16 mouse cellular contexts compared by ENCODE assay signal in the genomic region with DNA sequence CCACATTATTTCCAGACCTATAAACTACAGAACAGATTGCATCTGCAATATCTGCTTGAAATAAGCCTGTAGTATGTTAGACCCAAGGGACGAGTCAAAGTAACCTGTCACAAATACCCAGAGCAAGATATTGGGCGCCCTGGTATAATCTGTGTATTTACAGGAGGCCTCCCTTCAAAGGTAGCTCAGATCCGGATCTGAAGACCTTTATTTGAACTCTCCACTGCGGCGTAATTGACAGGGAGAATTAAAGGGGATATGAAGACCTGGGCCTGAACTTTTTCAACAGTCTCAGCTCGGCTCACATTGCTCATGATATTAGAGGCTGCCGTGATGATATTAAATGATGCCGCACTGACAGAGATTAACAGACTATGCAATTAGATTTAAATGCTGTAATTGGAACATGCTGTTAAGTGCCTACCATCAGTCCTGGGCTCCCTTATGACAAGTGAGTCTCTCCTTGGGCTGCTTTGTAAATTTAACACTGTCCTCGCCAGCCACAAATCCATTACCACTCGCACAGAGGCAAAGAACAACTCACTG.
DNase-seq lines count a peak whose midpoint lies in the region; ATAC-seq and TF ChIP-seq lines count a peak whose summit lies in the region.
"Had no signal": no experiment of that assay in that cellular context is flagged by ENCODE, and none has a peak within 500 bp of the region (broad histone marks: within the 10 kb centered on the region; RNA-seq: fewer than 3 reads in every experiment).

No protein-coding gene starts in this region.

- H3K9me3 ChIP-seq in intestine, embryonic 15.5 days, result no peaks in the 10 kb centered on the region
- no peaks in the 10 kb centered on the region for H3K9me3 ChIP-seq in intestine, postnatal 0 days (ENCODE audit: control insufficient read depth)
- no peaks in the 10 kb centered on the region for H3K9me3 ChIP-seq in embryonic facial prominence, embryonic 10.5 days
- H3K9me3 ChIP-seq in hindbrain, embryonic 13.5 days, result no peaks in the 10 kb centered on the region
- H3K9me3 ChIP-seq in midbrain, embryonic 16.5 days (replicated peaks; ENCODE audit: control insufficient read depth, low read length, poor library complexity, severe bottlenecking), result no peaks in the 10 kb centered on the region
- H3K9me3 ChIP-seq: heart, embryonic 15.5 days had no signal

- ATAC-seq in intestine, embryonic 15.5 days, result peak; percentile 32; the same call in 1 of the 2 replicates
- ATAC-seq in intestine, postnatal 0 days, result no peak
- ATAC-seq in hindbrain, embryonic 13.5 days (ENCODE audit: low FRiP score), result peak; percentile 40
- peak; percentile 45; the same call in 1 of the 2 replicates for ATAC-seq in midbrain, embryonic 16.5 days

- DNase-seq in embryonic facial prominence, embryonic 10.5 days (ENCODE audit: low spot score), result peak; percentile 50
- DNase-seq in cerebellum, adult 11-12 months, result no peak
- DNase-seq in cerebellum, adult 9-11 months, result no peak
- no peak for DNase-seq in adrenal gland, adult 2 months
- DNase-seq: cerebellum, postnatal 10 days; gastrocnemius, postnatal 14 days; kidney, adult 11 months; left cerebral cortex, postnatal 4 days; lung, adult 2 months had no signal

- TF ChIP-seq CTCF in intestine, postnatal 0 days (IDR thresholded peaks at IDR 0.05; ENCODE audit: low read depth), result no peak

- H3K9ac ChIP-seq in intestine, embryonic 15.5 days, result no peak overlapping the region
- no peak overlapping the region for H3K9ac ChIP-seq in intestine, postnatal 0 days (ENCODE audit: low read depth, low read length)
- H3K9ac ChIP-seq in hindbrain, embryonic 13.5 days, result no peak overlapping the region
- H3K9ac ChIP-seq in midbrain, embryonic 16.5 days (ENCODE audit: low read depth, low read length), result no peak overlapping the region
- H3K9ac ChIP-seq: heart, embryonic 15.5 days had no signal

- no peaks in the 10 kb centered on the region for H3K27me3 ChIP-seq in intestine, embryonic 15.5 days (replicated peaks)
- no peaks in the 10 kb centered on the region for H3K27me3 ChIP-seq in intestine, postnatal 0 days (replicated peaks; ENCODE audit: control insufficient read depth, insufficient read depth, low read length)
- H3K27me3 ChIP-seq in embryonic facial prominence, embryonic 10.5 days (replicated peaks; ENCODE audit: low read depth, poor library complexity, severe bottlenecking), result no peaks in the 10 kb centered on the region
- no peaks in the 10 kb centered on the region for H3K27me3 ChIP-seq in hindbrain, embryonic 13.5 days
- H3K27me3 ChIP-seq in midbrain, embryonic 16.5 days (ENCODE audit: control insufficient read depth, insufficient read depth, low read depth, low read length), result no peaks in the 10 kb centered on the region
- H3K27me3 ChIP-seq: heart, embryonic 15.5 days; megakaryocyte, embryonic 14.5 days had no signal

- H3K4me1 ChIP-seq in intestine, embryonic 15.5 days (replicated peaks), result no peaks in the 10 kb centered on the region
- H3K4me1 ChIP-seq in intestine, postnatal 0 days (replicated peaks; ENCODE audit: control insufficient read depth, insufficient read depth, low read length), result peaks cover 7% of the 10 kb centered on the region; the same call in 1 of the 2 replicates
- H3K4me1 ChIP-seq in embryonic facial prominence, embryonic 10.5 days, result peaks cover 43% of the 10 kb centered on the region
- H3K4me1 ChIP-seq in hindbrain, embryonic 13.5 days (replicated peaks), result peaks cover 24% of the 10 kb centered on the region
- H3K4me1 ChIP-seq in midbrain, embryonic 16.5 days (ENCODE audit: control insufficient read depth, insufficient read depth, low read length), result no peaks in the 10 kb centered on the region; the same call in 1 of the 2 replicates
- H3K4me1 ChIP-seq: megakaryocyte, embryonic 14.5 days had no signal

- no peak overlapping the region for H3K27ac ChIP-seq in intestine, embryonic 15.5 days
- H3K27ac ChIP-seq in intestine, postnatal 0 days (ENCODE audit: low read depth, low read length), result no peak overlapping the region
- peak overlapping the region; percentile 77 for H3K27ac ChIP-seq in embryonic facial prominence, embryonic 10.5 days (replicated peaks)
- no peak overlapping the region for H3K27ac ChIP-seq in hindbrain, embryonic 13.5 days
- no peak overlapping the region for H3K27ac ChIP-seq in midbrain, embryonic 16.5 days (ENCODE audit: low read length)
- H3K27ac ChIP-seq: heart, embryonic 15.5 days had no signal

- 45% methylated on average over 10 of the region's 10 CpGs for WGBS in intestine, embryonic 15.5 days
- 60% methylated on average over 10 of the region's 10 CpGs for WGBS in intestine, postnatal 0 days
- WGBS in embryonic facial prominence, embryonic 10.5 days, result 37% methylated on average over 10 of the region's 10 CpGs
- WGBS in hindbrain, embryonic 13.5 days, result 64% methylated on average over 10 of the region's 10 CpGs
- WGBS in midbrain, embryonic 16.5 days, result 70% methylated on average over 10 of the region's 10 CpGs

- no peaks in the 10 kb centered on the region for H3K36me3 ChIP-seq in intestine, embryonic 15.5 days
- H3K36me3 ChIP-seq in intestine, postnatal 0 days (ENCODE audit: control insufficient read depth, insufficient read depth), result no peaks in the 10 kb centered on the region
- no peaks in the 10 kb centered on the region for H3K36me3 ChIP-seq in embryonic facial prominence, embryonic 10.5 days (replicated peaks)
- H3K36me3 ChIP-seq in hindbrain, embryonic 13.5 days, result no peaks in the 10 kb centered on the region
- H3K36me3 ChIP-seq in midbrain, embryonic 16.5 days (ENCODE audit: control insufficient read depth, insufficient read depth, low read length), result no peaks in the 10 kb centered on the region
- H3K36me3 ChIP-seq: G1E; heart, embryonic 15.5 days had no signal

- no peak overlapping the region for H3K4me3 ChIP-seq in intestine, embryonic 15.5 days (replicated peaks)
- no peak overlapping the region for H3K4me3 ChIP-seq in intestine, postnatal 0 days (ENCODE audit: low read depth, low read length)
- H3K4me3 ChIP-seq in embryonic facial prominence, embryonic 10.5 days, result no peak overlapping the region
- no peak overlapping the region for H3K4me3 ChIP-seq in hindbrain, embryonic 13.5 days
- H3K4me3 ChIP-seq in midbrain, embryonic 16.5 days (ENCODE audit: low read depth, low read length), result no peak overlapping the region
- H3K4me3 ChIP-seq: heart, embryonic 15.5 days; megakaryocyte, embryonic 14.5 days had no signal

- H3K4me2 ChIP-seq in intestine, embryonic 15.5 days (replicated peaks), result no peak overlapping the region
- H3K4me2 ChIP-seq in intestine, postnatal 0 days (replicated peaks; ENCODE audit: low read depth), result no peak overlapping the region
- no peak overlapping the region for H3K4me2 ChIP-seq in hindbrain, embryonic 13.5 days
- H3K4me2 ChIP-seq in midbrain, embryonic 16.5 days (ENCODE audit: low read length), result no peak overlapping the region
- H3K4me2 ChIP-seq: heart, embryonic 15.5 days had no signal
